Mouse (Mus musculus) left cerebral cortex, adult 2 months (tissue): Measurements from ENCODE around the gene Atg14. TPM values are rescaled to one million over a fixed set of nuclear protein-coding genes. Genes with fewer than 3 reads are reported as not detected.
"Not testable (repeated sequence)": the region's sequence is repeated elsewhere in the genome, so short reads cannot be mapped to it uniquely, and the experiment has no call there.

Experiments
- DNase-seq, 2 experiments: peaks; one replicate each; pipeline ENCODE4 v3.0.0; 2021 to 2022; ENCODE audit warnings: low spot score in 2 of 2, mixed read lengths in 1 of 2; ENCODE audit errors: extremely low spot score in 1 of 2
- H3K27ac ChIP-seq: fragments of 200-600 bp; 2 replicates; pipeline ENCODE4 v1.8.1; 2022
- H3K4me3 ChIP-seq: fragments of 200-600 bp; 2 replicates; pipeline ENCODE4 v1.8.1; 2022
- CTCF ChIP-seq: fragments of 200-600 bp; IDR thresholded peaks from 2 replicates; pipeline ENCODE4 v1.8.1; 2022; ENCODE audit warnings: antibody characterized with exemption, mild to moderate bottlenecking, moderate library complexity
- intact Hi-C: fragments of 180-260 bp; cut with DNase I; formaldehyde crosslinking; loops from one replicate; pipeline ENCODE4 v1.15.1; 2025
- long read RNA-seq, 2 experiments: library from polyadenylated mRNA; stranded (forward); transcript quantifications; one replicate each; pipeline ENCODE4 v2.0.0; 2021; ENCODE audit warnings: borderline mapping rate in 2 of 2
- total RNA-seq, 2 experiments: library from RNA; stranded (reverse); gene quantifications; 2 replicates each; pipeline ENCODE4 v1.2.3; 2021

Atg14 gene
- 10 to 100 TPM; 18.9 to 20.6 TPM for total RNA-seq
- long read RNA-seq, experiment 1, transcript Atg14-201 (10 exons, 3,450 nt), result major isoform, 44 of 48 reads
- long read RNA-seq, experiment 1, partial matches to known transcripts, result 1 of 48 reads
- long read RNA-seq, experiment 1, other reads (novel, unspliced or antisense), result 3 of 48 reads
- long read RNA-seq, experiment 2, transcript Atg14-201 (10 exons, 3,450 nt), result major isoform, 33 of 40 reads
- long read RNA-seq, experiment 2, partial matches to known transcripts, result 2 of 40 reads
- long read RNA-seq, experiment 2, other reads (novel, unspliced or antisense), result 5 of 40 reads

GRCm38 (mm10) chr14:47570549-47570948 lies at the start of gene Atg14:
Gene Atg14, minus strand, starts transcription at chr14:47570649.
- intact Hi-C loops, H3K27ac ChIP-seq, DNase-seq, H3K4me3 ChIP-seq: not testable (repeated sequence)

GRCm38 (mm10) chr14:47618891-47619290 lies 48.4 kb upstream of the Atg14 start:
- intact Hi-C loops, result no loop called here
- DNase-seq, result no peak
- no peak for TF ChIP-seq CTCF
- Histone ChIP-seq H3K4me3 (no peak overlapping the region), H3K27ac (no peak overlapping the region)

- TF ChIP-seq CTCF, result no peak
- intact Hi-C loops, result no loop called here
- DNase-seq, result no peak
- no peak overlapping the region for H3K27ac ChIP-seq
- no peak overlapping the region for H3K4me3 ChIP-seq
These were observed 42.8 kb upstream of the Atg14 start for GRCm38 (mm10) chr14:47613254-47613653.

GRCm38 (mm10) chr14:47597942-47598388 lies 27.5 kb upstream of the Atg14 start:
- TF ChIP-seq CTCF, result peak; percentile 79
- peak; percentile 51 to 62 for DNase-seq
- H3K4me3 ChIP-seq, result peak overlapping the region; percentile 14; the same call in 1 of the 2 replicates
- no peak overlapping the region for H3K27ac ChIP-seq
- intact Hi-C loops, result loop anchor here (5.0 kb wide), 3 partner anchors 49 to 769 kb away; partner anchors contain the start of gene Ktn1

GRCm38 (mm10) chr14:47594426-47595103 lies 24.1 kb upstream of the Atg14 start:
- no peak overlapping the region for H3K27ac ChIP-seq
- intact Hi-C loops, result loop anchor here (5.0 kb wide), 3 partner anchors 53 to 773 kb away; partner anchors contain the start of gene Ktn1
- no peak for DNase-seq
- no peak overlapping the region for H3K4me3 ChIP-seq
- no peak for TF ChIP-seq CTCF

- H3K4me3 ChIP-seq, result no peak overlapping the region
- no peak for TF ChIP-seq CTCF
- DNase-seq, result no peak
- peak overlapping the region; percentile 61 for H3K27ac ChIP-seq
- intact Hi-C loops, result no loop called here
These were observed 20.0 kb upstream of the Atg14 start for GRCm38 (mm10) chr14:47590391-47590975.

- intact Hi-C loops, result no loop called here
- no peak for TF ChIP-seq CTCF
- H3K4me3 ChIP-seq, result no peak overlapping the region
- DNase-seq, result no peak
- H3K27ac ChIP-seq, result no peak overlapping the region
These were observed 19.0 kb upstream of the Atg14 start for GRCm38 (mm10) chr14:47589444-47589843.

GRCm38 (mm10) chr14:47584346-47584745 lies 13.9 kb upstream of the Atg14 start:
- no peak for DNase-seq
- no peak overlapping the region for H3K4me3 ChIP-seq
- no peak for TF ChIP-seq CTCF
- H3K27ac ChIP-seq, result no peak overlapping the region
- intact Hi-C loops, result loop anchor here (5.0 kb wide), 1 partner anchor 783 kb away; no protein-coding TSS in a partner anchor

GRCm38 (mm10) chr14:47581681-47582080 lies 11.2 kb upstream of the Atg14 start:
- intact Hi-C loops, result loop anchor here (5.0 kb wide), 1 partner anchor 786 kb away; no protein-coding TSS in a partner anchor

GRCm38 (mm10) chr14:47581280-47581679 lies 10.8 kb upstream of the Atg14 start:
- intact Hi-C loops, result loop anchor here (5.0 kb wide), 1 partner anchor 786 kb away; no protein-coding TSS in a partner anchor
- TF ChIP-seq CTCF, result no peak
- no peak for DNase-seq

More at GRCm38 (mm10) chr14:47581681-47582080, 11.2 kb upstream of the Atg14 start:
- no peak overlapping the region for H3K4me3 ChIP-seq
- no peak overlapping the region for H3K27ac ChIP-seq
- peak; percentile 48 for TF ChIP-seq CTCF
- no peak for DNase-seq

GRCm38 (mm10) chr14:47578086-47578485 lies 7.6 kb upstream of the Atg14 start:
- no peak for TF ChIP-seq CTCF
- no peak for DNase-seq
- H3K4me3 ChIP-seq, result no peak overlapping the region
- intact Hi-C loops, result no loop called here
- no peak overlapping the region for H3K27ac ChIP-seq

More at GRCm38 (mm10) chr14:47581280-47581679, 10.8 kb upstream of the Atg14 start:
- no peak overlapping the region for H3K27ac ChIP-seq
- no peak overlapping the region for H3K4me3 ChIP-seq

- H3K27ac ChIP-seq, result no peak overlapping the region
- intact Hi-C loops, result no loop called here
- no peak for TF ChIP-seq CTCF
- H3K4me3 ChIP-seq, result no peak overlapping the region
- no peak for DNase-seq
These were observed 6.2 kb upstream of the Atg14 start for GRCm38 (mm10) chr14:47576687-47577086.
